Mouse (Mus musculus) embryonic fibroblast, embryonic 13.5 days (primary cell): ENCODE data around the gene Ubc.

Experiments used
- CTCF ChIP-seq: IDR thresholded peaks from 2 replicates; pipeline ENCODE4 v1.5.1; 2011; ENCODE audit warnings: mild to moderate bottlenecking, control low read depth, low read length, moderate library complexity, borderline replicate concordance; ENCODE audit not compliant: insufficient read depth
- POLR2A ChIP-seq: IDR thresholded peaks from 2 replicates; pipeline ENCODE4 v1.6.1; 2011; ENCODE audit warnings: low read depth, mild to moderate bottlenecking, control low read depth, low read length, moderate library complexity

GRCm38 (mm10) chr5:125372027-125372426 lies 18.0 kb downstream of the Ubc start:
- TF ChIP-seq POLR2A (no peak), CTCF (no peak)
